Mouse (Mus musculus) forebrain, postnatal 0 days (tissue): Measurements from ENCODE around the gene Ttc21a. TPM values are rescaled to one million over a fixed set of nuclear protein-coding genes. Genes with fewer than 3 reads are reported as not detected.

ENCODE experiments used
- ATAC-seq: fragments of 200-750 bp; cut with Nextera tagmentation; 2 replicates; pipeline ENCODE4 v1.8.0; 2017; ENCODE audit warnings: mild to moderate bottlenecking, moderate library complexity
- DNase-seq: peaks from one replicate; pipeline ENCODE4 v3.0.0-alpha.2; 2015
- H3K27ac ChIP-seq: fragments of 300-500 bp; sonication (generic); 2 replicates; pipeline ENCODE4 v1.5.1; 2014; ENCODE audit warnings: low read depth, mild to moderate bottlenecking, antibody characterized with exemption, low read length, moderate library complexity, mixed read lengths
- H3K27me3 ChIP-seq: fragments of 300-500 bp; sonication (generic); 2 replicates; pipeline ENCODE4 v1.6.1; 2014; ENCODE audit warnings: mild to moderate bottlenecking, low read length, mixed read lengths; ENCODE audit not compliant: insufficient read depth
- H3K36me3 ChIP-seq: fragments of 300-500 bp; sonication (generic); 2 replicates; pipeline ENCODE4 v1.6.1; 2014; ENCODE audit warnings: mild to moderate bottlenecking, moderate library complexity; ENCODE audit not compliant: insufficient read depth
- H3K4me1 ChIP-seq: fragments of 300-500 bp; sonication (generic); 2 replicates; pipeline ENCODE4 v1.6.1; 2014; ENCODE audit warnings: antibody characterized with exemption; ENCODE audit not compliant: insufficient read depth
- H3K4me2 ChIP-seq: fragments of 300-500 bp; sonication (generic); 2 replicates; pipeline ENCODE4 v1.6.1; 2014; ENCODE audit warnings: low read depth, mild to moderate bottlenecking, moderate library complexity
- H3K4me3 ChIP-seq: fragments of 300-500 bp; sonication (generic); 2 replicates; pipeline ENCODE4 v1.5.1; 2014; ENCODE audit warnings: low read depth, low read length, mixed read lengths
- H3K9ac ChIP-seq: fragments of 300-500 bp; sonication (generic); 2 replicates; pipeline ENCODE4 v1.6.1; 2014; ENCODE audit warnings: mild to moderate bottlenecking
- H3K9me3 ChIP-seq: fragments of 300-500 bp; sonication (generic); 2 replicates; pipeline ENCODE4 v1.6.1; 2016; ENCODE audit warnings: low read length
- CTCF ChIP-seq: sonication (generic); IDR thresholded peaks from 2 replicates; pipeline ENCODE4 v1.5.1; 2016; ENCODE audit warnings: antibody characterized with exemption, control low read depth, low read depth
- WGBS: fragments of 180-500 bp; shearing (Covaris S2); extraction: QIAGEN DNeasy Blood & Tissue Kit; methylation state at CpG from one replicate; pipeline ENCODE4 v1.1.7; 2014; 5-methylcytosine and 5-hydroxymethylcytosine counted together
- polyA plus RNA-seq: library from polyadenylated mRNA; unstranded; fragments of >200 nt; fragmentation: Nextera tagmentation; extraction: Ambion mirVana; gene quantifications from 2 replicates; pipeline ENCODE4 v1.2.1, GENCODE M21; 2015
- total RNA-seq: library from RNA; depleted of rRNA; stranded (reverse); fragments of >200 nt; gene quantifications from 2 replicates; pipeline ENCODE4 v1.2.3, GENCODE M21; 2014; rRNA removed

Gene Ttc21a
- total RNA-seq (2.5 and 4.3 TPM in 2 replicates), polyA plus RNA-seq (0.45 and 0.85 TPM in 2 replicates)

DNA sequence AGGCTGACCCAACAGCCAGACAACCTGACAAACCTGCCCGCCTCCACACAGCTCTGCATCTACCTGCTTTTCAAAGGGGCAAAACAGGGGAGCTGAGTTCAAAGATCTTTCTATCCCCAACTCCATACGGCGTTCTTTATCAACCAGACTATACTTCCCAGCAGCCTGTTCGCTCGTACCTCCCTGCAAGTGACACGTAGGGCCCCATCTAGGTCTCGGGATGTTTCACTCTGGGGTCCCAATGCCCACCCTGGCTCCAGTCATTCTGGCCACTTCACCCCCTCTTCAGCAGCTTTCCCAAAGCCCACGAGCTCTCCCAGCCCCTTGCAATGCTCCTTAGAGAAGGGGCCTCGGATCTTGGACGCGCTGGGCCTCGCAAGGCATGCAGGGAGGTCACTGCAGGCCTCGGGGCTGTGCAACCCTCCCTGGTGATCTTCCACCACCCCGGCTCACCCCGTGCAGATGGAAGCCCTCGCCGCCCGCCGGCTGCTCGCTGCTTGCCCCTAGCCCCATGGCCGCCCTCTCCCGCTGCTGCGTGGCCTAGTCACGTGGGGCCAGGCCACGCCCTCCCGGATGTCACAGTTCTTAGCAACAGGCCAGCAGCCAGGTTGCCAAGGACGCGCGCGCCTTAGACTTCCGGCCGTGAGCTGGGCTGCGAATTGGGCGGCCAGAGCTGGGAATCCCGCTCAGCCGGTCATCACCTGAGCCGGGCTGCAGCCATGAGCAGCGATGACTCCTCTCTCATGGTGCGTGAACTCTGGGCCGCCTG lies at the start of gene Ttc21a, which contains the start of gene Gorasp1:
Ttc21a (plus strand) TSS at position 602 of the 769 bp plus-strand sequence.
Gorasp1 (minus strand) TSS at position 561 of the 769 bp plus-strand sequence.
- Histone ChIP-seq H3K4me2 (peak within 1 kb of the TSS; percentile 86), H3K9ac (peak within 1 kb of the TSS; percentile 92), H3K36me3 (peaks cover 4% of the 10 kb centered on the region), H3K27me3 (no peaks in the 10 kb centered on the region), H3K27ac (peak within 1 kb of the TSS; percentile 73), H3K4me3 (peak within 1 kb of the TSS; percentile 82), H3K9me3 (no peaks in the 10 kb centered on the region), H3K4me1 (peaks cover 7% of the 10 kb centered on the region)
- ATAC-seq (peak; percentile 98), DNase-seq (peak; percentile 95)
- TF ChIP-seq CTCF = no peak
- WGBS = 1% methylated on average over 40 of the region's 40 CpGs

DNA sequence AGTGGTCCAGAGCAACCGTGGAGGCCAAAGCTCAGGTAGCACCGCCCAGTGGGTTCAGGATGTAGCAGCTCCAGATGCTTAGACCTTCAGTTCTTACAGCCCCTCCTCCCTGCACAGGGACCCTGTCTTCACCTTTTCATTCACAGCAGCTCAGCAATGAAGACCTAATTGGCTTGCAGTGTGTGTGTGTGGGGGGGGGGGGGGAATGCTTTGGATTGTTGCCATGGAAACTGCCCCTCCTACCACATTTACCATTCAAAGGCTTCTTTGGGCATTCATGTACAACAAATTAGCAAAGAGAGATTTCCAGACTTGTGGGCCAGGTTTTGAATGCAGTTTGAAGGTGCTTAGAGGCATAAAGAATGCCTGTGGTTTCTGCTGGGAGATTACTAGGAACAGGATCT lies 48.6 kb upstream of the Ttc21a start:
- no peak overlapping the region for H3K4me3 ChIP-seq
- no peak overlapping the region for H3K9ac ChIP-seq
- H3K27me3 ChIP-seq = no peaks in the 10 kb centered on the region
- no peak overlapping the region for H3K4me2 ChIP-seq
- ATAC-seq (peak; percentile 68), DNase-seq (peak; percentile 56)
- TF ChIP-seq CTCF = no peak
- H3K4me1 ChIP-seq = peaks cover 3% of the 10 kb centered on the region; the same call in 1 of the 2 replicates
- peak overlapping the region; percentile 50; the same call in 1 of the 2 replicates for H3K27ac ChIP-seq
- H3K36me3 ChIP-seq = no peaks in the 10 kb centered on the region
- H3K9me3 ChIP-seq = no peaks in the 10 kb centered on the region
- 10% methylated on average over 2 of the region's 2 CpGs for WGBS

DNA sequence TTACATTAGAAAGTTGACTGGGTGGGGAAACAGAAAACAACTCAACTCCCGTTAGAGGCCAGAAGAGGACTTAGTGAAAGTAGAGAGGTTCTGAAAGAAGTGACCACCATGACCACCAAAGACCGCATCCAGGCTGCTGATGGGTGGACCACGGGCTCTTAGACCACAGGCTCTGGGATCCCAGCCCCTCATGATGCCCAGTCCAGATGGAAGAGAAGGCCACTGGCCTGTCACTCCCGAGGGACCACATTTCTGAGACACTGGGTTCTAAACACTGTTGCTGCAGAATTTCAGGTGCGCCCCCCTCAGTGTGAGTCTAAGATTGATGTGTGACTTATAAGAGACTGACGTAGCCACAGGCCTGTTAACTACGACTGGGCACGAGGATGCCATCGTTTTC lies 48.0 kb upstream of the Ttc21a start:
- DNase-seq = no peak
- no peak for TF ChIP-seq CTCF
- Histone ChIP-seq H3K27me3 (no peaks in the 10 kb centered on the region), H3K4me2 (no peak overlapping the region), H3K4me3 (no peak overlapping the region), H3K27ac (no peak overlapping the region), H3K9me3 (no peaks in the 10 kb centered on the region), H3K9ac (no peak overlapping the region), H3K36me3 (no peaks in the 10 kb centered on the region), H3K4me1 (peaks cover 9% of the 10 kb centered on the region; the same call in 1 of the 2 replicates)
- 47% methylated on average over 9 of the region's 9 CpGs for WGBS
- no peak for ATAC-seq

DNA sequence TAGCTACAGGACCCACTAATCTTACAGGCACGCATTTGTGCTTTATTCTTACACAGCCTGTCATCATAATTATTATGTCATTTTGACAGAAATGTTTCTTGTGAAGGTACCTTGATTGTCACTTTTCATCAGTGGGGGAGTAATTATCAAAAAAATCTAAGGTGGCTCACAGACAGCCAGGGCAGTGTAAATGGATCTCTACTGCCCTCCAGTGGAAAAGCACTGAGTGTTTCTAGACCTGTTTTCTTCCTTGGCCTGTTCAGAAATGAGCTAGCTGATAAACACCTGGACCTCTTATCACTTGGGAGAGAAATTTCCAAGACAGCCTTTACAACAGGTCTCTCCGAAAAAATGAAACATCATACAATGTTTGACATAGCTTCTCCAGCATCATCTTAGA lies 46.7 kb upstream of the Ttc21a start:
- ATAC-seq (no peak), DNase-seq (peak; percentile 81)
- Histone ChIP-seq H3K27me3 (no peaks in the 10 kb centered on the region), H3K4me3 (no peak overlapping the region), H3K9me3 (no peaks in the 10 kb centered on the region), H3K27ac (no peak overlapping the region), H3K4me1 (peaks cover 13% of the 10 kb centered on the region; the same call in 1 of the 2 replicates), H3K9ac (no peak overlapping the region), H3K4me2 (no peak overlapping the region), H3K36me3 (no peaks in the 10 kb centered on the region)
- WGBS = 28% methylated on average over 2 of the region's 2 CpGs
- TF ChIP-seq CTCF = peak; percentile 86

GRCm38 (mm10) chr9:119893881-119894280 lies 43.5 kb upstream of the Ttc21a start:
- TF ChIP-seq CTCF = no peak

GRCm38 (mm10) chr9:119894339-119895009 lies 42.9 kb upstream of the Ttc21a start, which contains the start of gene Wdr48:
Gene Wdr48, plus strand, starts transcription at chr9:119894878.
- peak within 1 kb of the TSS; percentile 83 for H3K27ac ChIP-seq
- ATAC-seq (peak; percentile 99), DNase-seq (peak; percentile 99)

More at GRCm38 (mm10) chr9:119893881-119894280, 43.5 kb upstream of the Ttc21a start:
- Histone ChIP-seq H3K4me1 (peaks cover 12% of the 10 kb centered on the region; the same call in 1 of the 2 replicates), H3K36me3 (0 out of 2 replicates have a peak, but pooled peaks cover 4% of the 10 kb centered on the region), H3K27me3 (no peaks in the 10 kb centered on the region), H3K9ac (no peak overlapping the region), H3K4me3 (no peak overlapping the region), H3K9me3 (no peaks in the 10 kb centered on the region), H3K27ac (peak overlapping the region; percentile 83; the same call in 1 of the 2 replicates), H3K4me2 (peak overlapping the region; percentile 83)
- ATAC-seq (no peak), DNase-seq (no peak)
- 89% methylated on average over 5 of the region's 5 CpGs for WGBS

More at GRCm38 (mm10) chr9:119894339-119895009, 42.9 kb upstream of the Ttc21a start, which contains the start of gene Wdr48:
- Histone ChIP-seq H3K27me3 (no peaks in the 10 kb centered on the region), H3K4me1 (peaks cover 12% of the 10 kb centered on the region; the same call in 1 of the 2 replicates), H3K4me3 (peak within 1 kb of the TSS; percentile 94), H3K9me3 (no peaks in the 10 kb centered on the region), H3K9ac (peak within 1 kb of the TSS; percentile 73), H3K36me3 (0 out of 2 replicates have a peak, but pooled peaks cover 4% of the 10 kb centered on the region), H3K4me2 (peak within 1 kb of the TSS; percentile 83)
- no peak for TF ChIP-seq CTCF
- 5% methylated on average over 34 of the region's 34 CpGs for WGBS
